Mouse (Mus musculus) ES-Bruce4 (cell line): Measurements from ENCODE around the gene Hp.

ENCODE experiments used
- CTCF ChIP-seq: IDR thresholded peaks from one replicate; pipeline ENCODE4 v1.8.1; 2011; ENCODE audit warnings: low read depth, low read length
- EP300 ChIP-seq: IDR thresholded peaks from 2 replicates; pipeline ENCODE4 v1.6.1; 2011; ENCODE audit warnings: low read depth, low read length; ENCODE audit not compliant: insufficient read depth
- POLR2A ChIP-seq: IDR thresholded peaks from one replicate; pipeline ENCODE4 v1.8.1; 2011; ENCODE audit warnings: low read length; ENCODE audit not compliant: insufficient read depth

GRCm38 (mm10) chr8:109584830-109585229 lies 5.9 kb upstream of the Hp start:
- no peak for TF ChIP-seq CTCF
- no peak for TF ChIP-seq POLR2A
- no peak for TF ChIP-seq EP300
